Mouse (Mus musculus) stomach, postnatal 0 days (tissue): Measurements from ENCODE around the gene Pex6.

Source experiments
- CTCF ChIP-seq: IDR thresholded peaks from 2 replicates; pipeline ENCODE4 v1.5.1; 2016; ENCODE audit warnings: antibody characterized with exemption, low read depth, mild to moderate bottlenecking, moderate library complexity
- EP300 ChIP-seq: optimal IDR thresholded peaks from 2 replicates; pipeline ENCODE3; 2016; ENCODE audit warnings: antibody characterized with exemption

DNA sequence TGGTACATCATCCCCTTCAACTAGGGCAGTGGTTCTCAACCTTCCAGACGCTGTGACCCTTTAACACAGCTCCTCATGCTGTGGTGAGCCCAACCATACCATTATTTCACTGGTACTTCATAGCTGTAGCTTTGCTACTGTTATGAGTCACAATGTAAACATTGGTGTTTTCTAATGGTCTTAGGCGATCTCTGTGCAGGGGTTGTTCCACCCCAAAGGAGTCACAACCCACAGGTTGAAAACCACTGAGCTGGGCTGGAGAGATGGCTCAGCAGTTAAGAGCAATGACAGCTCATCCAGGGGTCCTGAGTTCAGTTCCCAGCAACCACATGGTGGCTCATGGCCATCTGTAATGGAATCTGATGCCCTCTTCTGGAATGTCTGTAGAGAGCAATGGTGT, 19.9 kb upstream of the Pex6 start:
- TF ChIP-seq CTCF (no peak), EP300 (no peak)
